Mouse (Mus musculus) stomach, postnatal 0 days (tissue): ENCODE measurements around the gene BC005624. TPM values are rescaled to one million over a fixed set of nuclear protein-coding genes. Genes with fewer than 3 reads are reported as not detected.

ENCODE experiments used
- ATAC-seq: fragments of 200-750 bp; cut with Nextera tagmentation; 2 replicates; pipeline ENCODE4 v1.8.0; 2017; ENCODE audit not compliant: low FRiP score, low TSS enrichment
- DNase-seq: peaks from one replicate; pipeline ENCODE4 v3.0.0-alpha.2; 2016; ENCODE audit warnings: low spot score
- H3K27ac ChIP-seq: fragments of 300-500 bp; sonication (generic); replicated peaks from 2 replicates; pipeline ENCODE4 v1.5.1; 2014; ENCODE audit warnings: mild to moderate bottlenecking, control low read depth
- H3K27me3 ChIP-seq: fragments of 300-500 bp; sonication (generic); 2 replicates; pipeline ENCODE4 v1.6.1; 2014; ENCODE audit warnings: low read length; ENCODE audit not compliant: control insufficient read depth, insufficient read depth
- H3K36me3 ChIP-seq: fragments of 300-500 bp; sonication (generic); 2 replicates; pipeline ENCODE4 v1.6.1; 2014; ENCODE audit warnings: low read length, mixed read lengths; ENCODE audit not compliant: control insufficient read depth, insufficient read depth
- H3K4me1 ChIP-seq: fragments of 300-500 bp; sonication (generic); replicated peaks from 2 replicates; pipeline ENCODE4 v1.6.1; 2014; ENCODE audit warnings: antibody characterized with exemption; ENCODE audit not compliant: control insufficient read depth, insufficient read depth
- H3K4me2 ChIP-seq: fragments of 300-500 bp; sonication (generic); replicated peaks from 2 replicates; pipeline ENCODE4 v1.6.1; 2014; ENCODE audit warnings: low read depth, mild to moderate bottlenecking, control low read depth, moderate library complexity
- H3K4me3 ChIP-seq: fragments of 300-500 bp; sonication (generic); 2 replicates; pipeline ENCODE4 v1.5.1; 2014; ENCODE audit warnings: low read depth, low read length, control low read depth
- H3K9ac ChIP-seq: fragments of 300-500 bp; sonication (generic); 2 replicates; pipeline ENCODE4 v1.6.1; 2014; ENCODE audit warnings: mild to moderate bottlenecking, low read length, control low read depth, mixed read lengths
- H3K9me3 ChIP-seq: fragments of 300-500 bp; sonication (generic); 2 replicates; pipeline ENCODE4 v1.6.1; 2016; ENCODE audit warnings: low read length; ENCODE audit not compliant: control insufficient read depth
- CTCF ChIP-seq: IDR thresholded peaks from 2 replicates; pipeline ENCODE4 v1.5.1; 2016; ENCODE audit warnings: antibody characterized with exemption, low read depth, mild to moderate bottlenecking, moderate library complexity
- EP300 ChIP-seq: optimal IDR thresholded peaks from 2 replicates; pipeline ENCODE3; 2016; ENCODE audit warnings: antibody characterized with exemption
- WGBS: fragments of 180-500 bp; shearing (Covaris S2); extraction: QIAGEN DNeasy Blood & Tissue Kit; methylation state at CpG from one replicate; pipeline ENCODE4 v1.1.7; 2014; 5-methylcytosine and 5-hydroxymethylcytosine counted together
- polyA plus RNA-seq: library from polyadenylated mRNA; unstranded; fragments of >200 nt; fragmentation: Nextera tagmentation; extraction: Ambion mirVana; gene quantifications from 2 replicates; pipeline ENCODE4 v1.2.1, GENCODE M21; 2015

The BC005624 gene
- polyA plus RNA-seq, 1 experiment from 2014 or later: 29.5 TPM

GRCm38 (mm10) chr2:31006434-31006833 is 24.4 kb upstream of the BC005624 start:
- DNase-seq: no peak

GRCm38 (mm10) chr2:31005453-31005852 is 23.5 kb upstream of the BC005624 start:
- no peak for ATAC-seq
- WGBS: 66% methylated on average over 2 of the region's 2 CpGs

More at GRCm38 (mm10) chr2:31006434-31006833, 24.4 kb upstream of the BC005624 start:
- Histone ChIP-seq H3K36me3 (peaks cover 8% of the 10 kb centered on the region; the same call in 1 of the 2 replicates), H3K9ac (no peak overlapping the region), H3K4me2 (no peak overlapping the region), H3K4me3 (no peak overlapping the region), H3K27me3 (no peaks in the 10 kb centered on the region), H3K27ac (no peak overlapping the region), H3K9me3 (no peaks in the 10 kb centered on the region), H3K4me1 (no peaks in the 10 kb centered on the region)
- TF ChIP-seq CTCF: no peak
- no peak for TF ChIP-seq EP300
- WGBS: 73% methylated on average over 5 of the region's 5 CpGs
- ATAC-seq: no peak

GRCm38 (mm10) chr2:31002857-31003256 is 20.9 kb upstream of the BC005624 start:
- no peaks in the 10 kb centered on the region for H3K27me3 ChIP-seq
- no peaks in the 10 kb centered on the region for H3K4me1 ChIP-seq
- TF ChIP-seq EP300: no peak
- no peak for TF ChIP-seq CTCF
- H3K9me3 ChIP-seq: no peaks in the 10 kb centered on the region
- no peak overlapping the region for H3K4me2 ChIP-seq
- no peak overlapping the region for H3K9ac ChIP-seq
- H3K27ac ChIP-seq: no peak overlapping the region
- 92% methylated on average over 10 of the region's 10 CpGs for WGBS
- DNase-seq: no peak
- H3K36me3 ChIP-seq: peaks cover under 1% of the 10 kb centered on the region; the same call in 1 of the 2 replicates
- no peak for ATAC-seq
- no peak overlapping the region for H3K4me3 ChIP-seq

More at GRCm38 (mm10) chr2:31005453-31005852, 23.5 kb upstream of the BC005624 start:
- peaks cover 4% of the 10 kb centered on the region; the same call in 1 of the 2 replicates for H3K36me3 ChIP-seq
- TF ChIP-seq CTCF: no peak
- no peak for TF ChIP-seq EP300
- no peak overlapping the region for H3K4me3 ChIP-seq
- no peak overlapping the region for H3K27ac ChIP-seq
- H3K9me3 ChIP-seq: no peaks in the 10 kb centered on the region
- no peaks in the 10 kb centered on the region for H3K27me3 ChIP-seq
- no peaks in the 10 kb centered on the region for H3K4me1 ChIP-seq
- no peak for DNase-seq
- no peak overlapping the region for H3K4me2 ChIP-seq
- no peak overlapping the region for H3K9ac ChIP-seq

GRCm38 (mm10) chr2:30998443-30999260 is 16.7 kb upstream of the BC005624 start:
- no peak for DNase-seq
- H3K4me1 ChIP-seq: no peaks in the 10 kb centered on the region
- TF ChIP-seq CTCF: no peak
- no peak for TF ChIP-seq EP300
- ATAC-seq: no peak
- H3K4me3 ChIP-seq: no peak overlapping the region
- no peaks in the 10 kb centered on the region for H3K27me3 ChIP-seq
- WGBS: 64% methylated on average over 8 of the region's 8 CpGs
- H3K36me3 ChIP-seq: no peaks in the 10 kb centered on the region; the same call in 1 of the 2 replicates
- no peaks in the 10 kb centered on the region for H3K9me3 ChIP-seq
- H3K27ac ChIP-seq: no peak overlapping the region
- H3K9ac ChIP-seq: no peak overlapping the region
- no peak overlapping the region for H3K4me2 ChIP-seq

- DNase-seq: no peak
These were observed 13.5 kb upstream of the BC005624 start for GRCm38 (mm10) chr2:30995432-30995996.

GRCm38 (mm10) chr2:30994853-30995252 is 12.9 kb upstream of the BC005624 start:
- 88% methylated on average over 4 of the region's 4 CpGs for WGBS
- no peak for TF ChIP-seq CTCF
- TF ChIP-seq EP300: no peak
- no peak overlapping the region for H3K4me2 ChIP-seq
- no peaks in the 10 kb centered on the region for H3K36me3 ChIP-seq
- no peak for DNase-seq
- no peak for ATAC-seq
- H3K4me3 ChIP-seq: no peak overlapping the region
- H3K4me1 ChIP-seq: no peaks in the 10 kb centered on the region
- H3K27ac ChIP-seq: no peak overlapping the region
- H3K9me3 ChIP-seq: no peaks in the 10 kb centered on the region
- H3K9ac ChIP-seq: no peak overlapping the region
- no peaks in the 10 kb centered on the region for H3K27me3 ChIP-seq

More at GRCm38 (mm10) chr2:30995432-30995996, 13.5 kb upstream of the BC005624 start:
- Histone ChIP-seq H3K27ac (no peak overlapping the region), H3K4me3 (no peak overlapping the region), H3K4me1 (no peaks in the 10 kb centered on the region), H3K9me3 (no peaks in the 10 kb centered on the region), H3K36me3 (no peaks in the 10 kb centered on the region), H3K4me2 (no peak overlapping the region), H3K9ac (no peak overlapping the region), H3K27me3 (no peaks in the 10 kb centered on the region)
- 76% methylated on average over 11 of the region's 11 CpGs for WGBS
- ATAC-seq: 0 out of 2 replicates have a peak, but pooled peaks have one; percentile 23
- TF ChIP-seq EP300 (no peak), CTCF (no peak)
